Mouse (Mus musculus) heart, postnatal 4 days (tissue): Measurements from ENCODE around the gene Atxn3. TPM values are rescaled to one million over a fixed set of nuclear protein-coding genes. Genes with fewer than 3 reads are reported as not detected.

Source experiments
- DNase-seq: peaks from one replicate; pipeline ENCODE4 v3.0.0; 2021
- total RNA-seq, 2 experiments: library from RNA; stranded (reverse); gene quantifications; 2 replicates each; pipeline ENCODE4 v1.2.3; 2021

Gene Atxn3
- total RNA-seq, 2 experiments from 2014 or later = 8.3 to 9.9 TPM

- DNase-seq = no peak
These were observed 68.7 kb downstream of the Atxn3 start for GRCm38 (mm10) chr12:101889351-101889750.

GRCm38 (mm10) chr12:101888312-101888711 is 69.7 kb downstream of the Atxn3 start:
- no peak for DNase-seq

GRCm38 (mm10) chr12:101884926-101885325 is 73.1 kb downstream of the Atxn3 start:
- DNase-seq = no peak

- DNase-seq = no peak
These were observed 81.7 kb downstream of the Atxn3 start for GRCm38 (mm10) chr12:101876374-101876773.

GRCm38 (mm10) chr12:101875107-101875506 is 82.9 kb downstream of the Atxn3 start:
- no peak for DNase-seq

Other genes with a start within 250 kb of the Atxn3 start
- under 1 TPM; 0.45 to 0.65 TPM for gene Tc2n, start 239.7 kb downstream of the Atxn3 start, total RNA-seq
- gene Fbln5, start 139.2 kb downstream of the Atxn3 start, total RNA-seq = 10 to 100 TPM; 57.0 to 69.2 TPM
- 10 to 100 TPM; 29.9 to 31.2 TPM for gene Trip11, start 45.0 kb downstream of the Atxn3 start, total RNA-seq
- 10 to 100 TPM; 24.1 to 24.6 TPM for gene Cpsf2, start 17.7 kb upstream of the Atxn3 start, total RNA-seq
- 1 to 10 TPM; 2.5 to 2.9 TPM for gene Slc24a4, start 170.5 kb upstream of the Atxn3 start, total RNA-seq